Mouse (Mus musculus) retina, adult 2 months (tissue): ENCODE data around the gene Bpifc.

ENCODE experiments used
- DNase-seq: peaks from one replicate; pipeline ENCODE4 v3.0.0-alpha.2; 2012; ENCODE audit warnings: low read depth, low spot score

Bpifc gene

DNA sequence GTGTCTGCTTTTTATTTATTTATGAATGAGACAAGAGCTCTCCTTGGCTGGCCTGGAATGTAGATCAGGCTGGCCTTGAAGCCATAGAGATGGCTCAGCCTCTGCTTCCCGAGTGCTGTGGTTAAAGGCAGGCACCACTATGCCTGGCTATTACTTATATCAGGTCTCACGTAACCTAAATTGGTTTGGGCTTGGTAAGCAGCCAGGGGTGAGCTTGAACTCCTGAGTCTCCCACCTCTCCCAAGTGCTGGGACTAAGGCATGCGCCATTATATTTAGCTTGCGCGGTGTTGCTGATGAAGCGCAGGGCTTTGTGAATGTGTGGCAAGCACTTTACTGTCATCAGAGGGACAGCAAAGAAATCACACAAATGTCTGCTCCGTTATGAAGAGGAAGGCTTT lies 6.1 kb upstream of the Bpifc start:
- no peak for DNase-seq

DNA sequence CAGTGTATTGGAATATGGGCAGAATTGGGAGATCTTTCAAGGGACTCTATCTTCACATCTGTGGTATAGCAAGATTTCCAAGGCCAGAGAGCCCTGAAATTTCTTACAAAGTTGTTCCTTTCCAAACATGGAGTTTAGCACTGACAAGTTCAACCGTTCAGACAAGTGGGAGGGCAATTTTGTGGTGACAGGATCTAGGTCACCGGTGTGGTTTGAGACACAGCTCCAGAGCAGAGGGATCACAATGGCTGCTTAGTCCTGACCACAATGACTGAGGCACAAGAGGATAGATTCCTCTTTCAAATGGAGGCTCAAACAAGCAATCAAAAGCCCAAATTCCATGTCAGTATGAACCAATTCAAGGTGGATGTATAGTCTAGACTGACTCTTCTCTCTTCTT lies 523 bp downstream of the Bpifc start:
- DNase-seq: no peak

DNA sequence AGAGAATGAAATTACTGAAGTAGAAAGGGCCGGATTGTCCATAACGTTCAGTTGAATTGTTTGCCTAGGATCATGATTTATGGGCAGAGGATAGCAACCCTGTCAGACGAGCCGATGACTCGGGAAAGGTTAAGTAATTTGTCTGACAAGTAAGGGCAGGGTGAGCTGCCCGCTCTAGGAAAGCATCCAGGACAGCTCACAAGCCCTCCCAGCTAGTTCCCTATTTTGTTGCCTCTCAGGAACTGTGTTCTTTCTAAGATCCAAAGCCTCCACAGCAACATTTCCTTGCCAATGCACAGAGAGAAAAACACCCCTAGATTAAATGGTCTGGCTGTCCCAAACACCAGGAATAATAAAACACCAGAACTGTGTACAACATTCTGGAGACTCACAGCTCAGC lies 1.1 kb downstream of the Bpifc start:
- no peak for DNase-seq

DNA sequence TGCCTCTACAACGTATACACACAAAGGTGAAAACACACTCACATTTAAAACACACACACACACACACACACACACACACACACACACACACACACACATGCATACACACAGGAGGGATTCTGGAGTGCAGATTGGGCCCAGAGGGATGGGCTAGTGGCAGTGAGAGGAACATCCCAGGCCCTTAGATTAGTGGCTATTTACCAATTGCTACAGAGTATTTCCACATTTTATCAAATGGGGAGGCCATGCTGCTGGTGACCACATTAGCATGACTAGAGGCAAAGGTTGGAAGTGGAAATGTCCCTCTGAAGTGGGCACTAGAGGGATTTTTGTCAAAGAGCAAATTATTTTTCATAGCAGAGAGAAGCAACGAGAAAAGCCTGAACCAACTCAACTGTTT lies 2.0 kb downstream of the Bpifc start:
- no peak for DNase-seq

DNA sequence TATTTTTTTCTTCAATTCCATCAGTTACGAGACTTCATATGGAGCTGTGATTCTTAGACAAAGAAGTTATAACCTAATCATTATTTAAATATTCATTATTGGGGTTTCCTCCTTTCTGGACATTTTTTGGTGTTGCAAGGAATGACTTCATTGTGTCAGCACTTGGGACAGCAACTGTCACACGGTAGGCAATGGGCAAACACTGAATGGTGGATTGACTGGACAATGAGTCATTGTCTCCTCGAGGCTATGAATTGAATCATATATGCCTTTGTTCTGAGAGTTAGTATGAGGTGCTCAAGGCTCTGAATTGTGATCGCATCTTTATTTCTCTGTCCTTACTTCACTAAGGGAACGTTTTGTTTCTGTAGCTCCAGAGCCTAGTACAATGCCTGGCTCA lies 5.2 kb downstream of the Bpifc start:
- no peak for DNase-seq

DNA sequence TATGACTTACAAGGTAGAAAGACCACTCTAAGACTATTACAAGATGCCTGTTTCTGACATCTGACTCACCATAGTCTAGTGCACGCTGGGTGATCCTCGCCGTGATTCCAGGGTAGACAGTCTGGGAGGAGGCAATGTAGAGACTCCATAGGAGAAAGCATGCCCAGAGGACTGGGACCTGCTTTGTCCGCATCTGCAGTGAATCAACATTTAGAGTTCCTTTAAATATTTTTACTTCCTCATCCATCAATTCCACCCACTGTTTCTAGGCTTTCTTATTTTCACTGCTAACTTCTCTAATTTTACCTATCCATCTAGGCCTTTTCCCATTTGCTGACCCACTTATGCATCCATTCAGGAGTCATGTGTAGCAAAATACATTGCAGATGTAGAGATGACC lies 11.2 kb downstream of the Bpifc start:
- DNase-seq: no peak

DNA sequence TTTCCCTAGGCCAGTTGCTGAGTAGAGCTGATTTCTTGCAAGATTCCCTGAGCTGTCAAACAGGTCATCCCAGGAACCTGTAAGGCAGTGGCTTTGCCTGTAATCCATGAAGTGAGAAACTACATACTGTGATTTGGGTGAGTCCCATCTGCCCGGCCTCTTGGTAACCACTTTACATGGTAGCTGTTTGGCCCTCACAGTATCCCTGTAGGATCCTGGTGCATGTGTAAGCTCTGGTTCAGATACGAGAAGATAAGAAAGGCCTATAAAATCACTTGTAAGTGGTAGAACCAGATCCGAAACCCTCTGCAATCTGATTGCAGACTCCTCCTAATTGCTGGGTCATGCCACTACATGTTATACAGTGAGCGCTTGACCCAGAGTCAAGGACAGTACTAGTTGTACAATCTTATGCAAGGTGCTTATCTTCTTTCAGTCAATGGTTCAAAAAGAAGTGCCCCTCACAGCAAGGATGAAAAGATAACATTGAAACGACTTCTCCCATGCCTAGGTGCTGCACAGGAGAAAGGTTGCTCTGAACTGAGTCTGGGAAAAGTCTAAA lies 17.1 kb downstream of the Bpifc start:
- no peak for DNase-seq

DNA sequence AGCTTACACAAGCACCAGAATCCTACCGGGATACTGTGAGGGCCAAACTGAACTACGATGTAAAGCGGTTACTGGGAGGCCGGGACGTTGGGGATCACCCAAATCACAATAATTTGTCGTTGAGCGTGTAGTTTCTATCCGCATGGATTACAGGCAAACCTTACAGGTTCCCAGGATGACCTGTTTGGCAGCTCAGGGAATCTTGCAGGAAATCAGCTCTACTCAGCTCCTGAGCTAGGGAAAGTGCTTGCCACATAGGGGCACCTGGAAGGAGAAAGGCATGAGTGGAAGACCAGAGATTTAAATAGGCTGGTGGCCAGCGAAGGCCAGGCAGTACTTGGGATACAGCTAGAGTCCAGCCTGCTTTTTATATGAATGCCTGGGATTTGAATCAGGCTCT lies 17.9 kb downstream of the Bpifc start:
- no peak for DNase-seq

DNA sequence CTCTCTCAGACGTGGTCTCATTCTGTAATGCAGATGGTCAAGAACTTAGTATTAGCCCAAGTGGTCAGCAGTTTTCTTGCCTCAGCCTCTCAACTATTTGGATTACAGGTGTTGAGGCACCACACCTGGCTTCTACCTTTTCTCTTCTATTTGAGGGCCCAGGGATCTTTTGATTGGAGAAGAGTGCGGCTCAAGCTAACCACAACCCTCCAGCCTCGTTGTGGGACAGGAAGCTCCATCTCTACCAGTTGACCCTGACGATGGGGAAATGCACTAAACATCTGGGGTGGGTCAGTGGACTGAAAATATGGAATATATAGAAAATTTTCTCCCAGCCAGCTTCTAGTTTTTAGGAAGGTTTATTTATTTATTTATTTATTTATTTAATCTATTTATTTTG lies 19.3 kb downstream of the Bpifc start:
- DNase-seq: no peak

DNA sequence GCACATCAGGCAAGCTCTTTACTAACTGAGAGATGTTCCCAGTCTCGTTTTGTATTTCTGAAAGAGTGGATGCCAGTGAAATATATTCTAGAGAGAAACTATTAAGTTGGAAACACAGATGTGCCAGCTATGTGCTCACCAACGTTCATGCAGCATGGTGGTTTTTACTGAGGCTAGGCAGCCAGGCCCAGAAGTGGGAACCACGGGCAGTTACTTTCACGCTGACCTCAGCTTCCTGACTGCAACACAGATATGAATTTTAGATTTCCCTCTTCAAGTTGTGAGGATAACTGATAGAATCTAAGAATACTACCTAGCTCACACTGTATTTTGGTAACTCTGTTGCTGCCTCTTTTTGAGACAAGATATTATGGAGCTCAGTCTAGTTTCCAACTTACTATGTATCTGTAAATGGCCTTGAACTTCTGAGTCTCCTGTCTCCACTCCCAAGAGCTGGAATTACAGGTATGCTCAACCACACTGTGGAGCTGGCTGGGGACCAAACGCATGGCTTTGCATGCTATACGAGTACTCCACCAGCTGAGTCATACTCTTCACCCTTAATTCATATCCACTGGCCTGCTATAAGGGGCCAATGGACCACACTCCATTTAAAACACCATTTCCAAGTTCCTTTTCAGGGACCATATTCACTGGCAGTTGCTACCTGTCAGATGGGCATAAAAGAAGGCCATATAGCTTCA lies 22.1 kb downstream of the Bpifc start:
- DNase-seq: no peak

DNA sequence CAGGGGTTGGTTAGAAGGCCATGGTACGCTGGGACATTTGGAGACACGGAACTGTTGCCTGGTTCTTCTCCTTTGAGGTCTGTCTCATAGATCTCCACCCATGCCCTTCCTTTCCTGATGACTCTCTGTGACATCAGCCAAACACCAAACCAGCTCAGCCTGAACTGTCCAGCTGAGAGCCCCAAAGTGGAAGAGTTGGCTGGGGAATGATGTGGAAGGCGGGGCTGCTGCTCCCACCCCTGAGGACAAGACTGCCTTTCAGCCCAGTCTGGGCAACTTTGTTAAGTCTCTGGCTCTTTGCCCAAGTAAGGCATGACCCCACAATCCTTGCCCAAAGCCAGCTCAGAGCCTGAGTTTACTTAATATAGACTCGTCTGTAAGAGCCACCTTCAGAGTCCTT lies 38.8 kb downstream of the Bpifc start:
- no peak for DNase-seq

DNA sequence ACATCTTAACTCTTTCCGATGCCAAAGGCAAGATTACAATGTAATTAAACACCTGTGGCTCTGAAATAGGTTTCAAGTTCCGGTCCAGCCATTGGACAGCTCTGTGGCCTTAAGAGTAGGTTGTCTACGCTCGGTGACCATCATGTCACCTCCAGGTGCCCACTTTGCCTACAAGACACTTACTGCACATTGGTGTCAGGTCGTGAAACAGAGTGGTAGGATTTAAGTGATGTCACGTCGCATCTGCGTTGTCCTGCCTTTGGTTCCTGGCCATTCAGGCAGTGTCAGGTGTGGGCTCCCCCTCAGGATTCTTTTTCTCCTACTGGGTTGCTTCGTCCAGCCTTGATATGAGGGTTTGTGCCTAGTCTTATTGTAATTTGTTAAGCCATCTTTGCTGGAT lies 39.9 kb downstream of the Bpifc start:
- DNase-seq: no peak

DNA sequence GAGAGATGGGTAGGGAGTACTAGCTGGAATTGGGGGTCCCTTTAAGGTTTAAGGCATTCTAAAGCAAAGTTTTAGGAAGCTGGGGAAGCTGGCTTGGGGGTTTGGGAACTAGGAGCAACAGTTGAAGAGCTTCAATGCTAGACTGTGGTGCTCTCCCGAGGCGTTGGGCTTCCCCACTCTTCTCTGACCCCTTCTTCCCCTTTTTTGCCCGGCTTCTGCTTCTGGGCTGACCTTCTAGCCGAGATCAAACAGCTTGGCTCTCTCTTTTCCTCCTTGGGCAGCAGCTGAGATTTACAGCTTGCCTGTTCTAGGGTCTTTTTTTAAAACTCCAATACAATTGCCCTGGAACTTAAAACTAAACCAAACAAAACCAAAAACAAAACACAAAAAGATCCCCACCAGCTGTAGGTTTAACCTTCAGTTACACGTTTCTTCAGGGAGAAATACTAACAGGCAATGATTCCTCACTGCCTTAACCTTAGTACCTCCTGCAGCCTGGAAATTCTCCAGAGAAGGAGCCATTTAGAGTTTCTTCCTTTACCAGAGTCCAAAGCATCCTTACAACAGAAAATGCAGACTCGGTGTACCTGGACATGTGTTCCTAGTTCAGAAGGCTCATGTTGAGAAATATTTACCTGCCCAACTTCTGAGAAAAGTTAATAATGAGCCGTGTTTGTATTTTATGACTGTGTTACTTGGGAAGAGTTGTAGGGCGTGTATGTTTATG lies 41.6 kb downstream of the Bpifc start:
- DNase-seq: no peak

DNA sequence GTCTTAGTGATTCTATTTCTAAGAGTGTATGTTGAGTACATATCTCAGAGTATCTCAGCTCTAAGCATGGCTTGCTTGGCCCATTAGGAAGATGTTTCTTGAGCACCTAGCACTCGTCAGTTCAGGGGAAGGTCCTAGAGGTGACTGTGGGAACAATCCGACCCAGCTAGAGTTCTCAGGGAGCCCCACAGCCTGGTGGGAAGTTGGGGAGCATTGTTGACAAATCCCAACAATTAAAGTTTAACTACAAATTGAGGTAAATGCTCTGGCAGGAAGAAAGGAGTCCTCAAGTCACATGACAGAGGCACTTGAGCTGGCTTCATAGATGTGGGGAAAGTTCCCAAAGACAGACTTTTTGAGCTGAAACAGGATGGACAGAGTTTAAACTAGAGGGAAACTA lies 43.0 kb downstream of the Bpifc start:
- no peak for DNase-seq

DNA sequence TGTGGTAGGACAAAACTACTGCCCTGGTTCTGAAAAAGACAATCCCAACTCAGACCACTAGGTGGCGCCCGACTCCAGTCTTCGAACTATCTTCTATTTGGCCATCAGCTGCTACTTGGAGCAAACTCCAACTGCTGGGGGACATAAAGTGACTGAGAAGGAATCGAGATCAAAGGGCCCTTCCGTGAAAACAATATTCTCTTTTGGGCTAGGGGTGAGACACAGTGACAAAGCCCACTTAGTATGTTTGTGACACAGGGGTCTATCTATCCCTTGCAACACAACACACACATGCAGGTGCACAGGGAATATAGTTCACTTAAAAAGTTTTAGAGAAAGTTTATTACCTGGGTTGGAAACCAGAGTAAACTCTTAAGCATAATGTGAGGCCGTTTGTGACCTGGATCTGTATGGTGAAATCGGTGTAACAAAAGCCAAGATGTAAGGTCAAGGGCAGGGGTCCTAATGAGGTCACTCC lies 43.5 kb downstream of the Bpifc start:
- peak; percentile 26 for DNase-seq

DNA sequence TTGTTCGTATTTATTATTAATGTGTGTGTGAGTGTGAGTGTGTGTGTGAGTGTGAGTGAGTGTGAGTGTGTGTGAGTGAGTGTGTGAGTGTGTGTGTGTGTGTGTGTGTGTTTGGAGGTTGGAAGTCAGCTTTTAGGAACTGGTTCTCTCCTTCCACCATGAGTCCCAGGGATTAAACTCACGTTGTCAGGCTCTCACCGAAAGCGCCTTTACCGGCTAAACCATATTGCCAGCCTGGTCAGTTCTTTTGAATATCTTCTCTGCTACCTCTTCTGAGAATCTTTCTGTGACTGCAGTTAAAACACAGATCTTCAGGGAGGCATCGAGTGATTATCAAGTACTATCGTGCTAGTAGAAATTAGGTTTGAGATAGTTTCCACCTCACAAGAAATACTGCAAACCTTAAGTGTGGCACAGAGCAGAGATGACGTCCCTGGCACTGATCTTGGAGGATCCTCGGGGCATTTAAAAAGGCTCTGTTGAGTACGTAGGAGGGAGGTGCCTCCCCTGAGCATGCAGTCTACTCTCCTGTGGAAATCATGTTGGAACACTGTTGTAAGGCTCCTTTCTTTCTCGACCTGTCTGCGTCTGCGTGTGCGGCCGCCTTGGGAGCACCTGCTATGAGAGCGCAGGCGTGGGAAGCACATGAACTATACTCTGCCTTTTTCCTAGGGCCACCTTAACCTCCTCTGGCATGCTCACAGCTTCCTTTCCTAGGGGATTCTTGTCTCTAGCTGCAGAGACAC lies 44.1 kb downstream of the Bpifc start:
- no peak for DNase-seq

DNA sequence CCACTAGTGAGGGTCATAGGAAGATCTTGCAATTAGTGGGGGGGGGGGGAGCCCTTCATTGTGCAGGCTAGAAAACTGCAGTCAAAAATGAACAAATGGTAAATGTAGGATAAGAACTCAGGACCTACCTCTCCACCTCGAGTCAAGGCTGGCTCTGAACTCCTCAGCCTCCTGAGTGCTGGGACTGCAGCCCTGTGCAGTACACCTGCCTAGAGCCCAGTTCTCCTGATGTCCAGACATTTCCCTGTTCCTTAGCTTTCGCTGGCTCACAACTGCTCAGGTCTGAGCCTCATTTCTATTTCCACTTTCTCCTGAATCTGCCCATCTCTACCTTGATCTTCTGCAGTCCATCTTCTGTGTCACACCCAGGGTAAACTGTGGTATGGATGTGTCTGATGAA lies 45.2 kb downstream of the Bpifc start:
- no peak for DNase-seq

DNA sequence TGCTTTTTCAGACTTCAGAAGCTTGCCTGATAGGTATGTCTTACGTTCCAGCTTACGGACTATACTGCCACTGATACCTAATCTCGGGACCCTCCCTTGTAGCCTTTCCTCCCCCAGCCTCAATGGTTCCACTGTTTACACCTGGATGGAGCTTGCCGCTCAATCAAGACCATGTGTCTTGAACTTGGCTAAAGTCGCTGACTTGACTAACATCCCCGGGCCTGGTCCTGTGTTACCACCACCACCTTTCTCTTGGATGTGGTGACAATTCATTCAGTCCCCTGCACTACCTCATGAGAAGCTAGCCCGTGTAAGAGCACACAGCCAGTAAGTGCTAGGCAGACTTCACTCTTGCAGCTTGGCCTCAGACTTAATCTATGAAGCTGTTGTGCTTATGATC lies 47.4 kb downstream of the Bpifc start:
- DNase-seq: no peak

DNA sequence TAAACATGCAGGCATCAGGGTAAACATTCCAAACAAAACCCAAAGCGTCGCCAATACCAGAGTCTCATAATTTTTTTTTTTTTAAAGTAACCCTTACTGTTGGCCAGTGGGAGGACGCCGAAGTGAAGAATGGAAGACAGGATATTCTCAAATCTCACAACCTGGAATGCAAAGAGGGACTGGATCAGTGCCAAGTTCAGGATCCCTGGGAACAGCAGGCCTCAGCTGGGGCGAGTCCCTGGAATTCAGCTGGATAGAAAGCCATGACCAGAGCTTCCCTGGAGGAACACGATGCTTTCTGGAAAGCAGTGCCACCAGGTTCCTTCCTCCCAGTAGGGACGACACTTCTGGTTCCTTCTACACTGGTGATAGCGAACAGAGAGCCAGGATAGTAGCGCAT lies 48.8 kb downstream of the Bpifc start:
- DNase-seq: no peak

DNA sequence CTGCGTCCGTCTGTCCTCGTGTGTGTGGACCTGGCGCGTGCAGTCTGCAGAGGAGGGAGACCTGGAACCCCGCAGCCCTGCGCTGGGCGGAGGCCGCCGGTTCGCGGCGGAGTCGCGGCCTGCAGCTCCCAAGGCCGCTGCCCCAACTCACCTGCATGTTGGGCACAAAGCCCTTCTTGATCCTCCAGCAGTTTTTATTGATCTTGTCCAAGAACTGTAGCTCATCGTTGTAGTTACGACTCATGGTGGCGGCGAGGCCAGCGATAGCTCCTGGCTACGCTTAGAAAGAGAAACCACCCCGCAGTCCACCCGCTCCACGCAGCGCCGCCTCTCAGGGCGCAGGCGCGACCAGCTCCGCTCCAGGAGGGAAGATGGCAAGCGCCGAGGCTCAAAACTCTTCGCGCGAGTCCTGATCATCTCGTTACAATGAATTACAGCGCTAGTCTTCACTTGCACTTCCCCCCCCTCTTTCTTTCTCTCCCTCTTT lies 54.2 kb downstream of the Bpifc start, which contains the start of gene Rtcb:
Gene Rtcb, minus strand, starts transcription at position 360 of the 487 bp plus-strand sequence.
- DNase-seq: peak; percentile 95

DNA sequence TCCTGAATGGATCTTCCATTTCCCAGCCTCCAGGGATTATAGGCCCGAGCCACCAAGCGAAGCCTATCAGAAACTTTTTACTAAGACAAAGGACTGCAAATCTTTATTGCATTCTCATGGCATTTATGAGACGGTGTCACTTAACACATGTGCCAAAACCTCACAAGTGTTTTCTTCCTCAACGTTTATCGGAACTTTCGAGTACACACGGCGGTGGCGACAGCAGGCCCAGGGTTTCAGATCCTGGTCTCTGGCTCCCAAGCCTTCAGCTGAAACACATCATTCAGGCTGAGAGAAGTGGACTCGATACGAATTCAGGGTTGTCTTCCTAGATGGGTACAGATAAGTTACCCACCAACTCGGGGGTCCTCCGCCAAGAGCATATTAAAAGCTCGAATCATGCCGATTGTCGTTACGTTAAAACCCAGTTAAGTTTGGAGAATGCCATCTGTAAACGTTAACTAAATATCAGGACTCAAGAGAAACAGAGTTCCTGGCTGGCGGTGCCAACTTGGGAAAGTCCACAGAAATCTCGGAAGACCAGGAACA lies 54.8 kb downstream of the Bpifc start:
- no peak for DNase-seq

DNA sequence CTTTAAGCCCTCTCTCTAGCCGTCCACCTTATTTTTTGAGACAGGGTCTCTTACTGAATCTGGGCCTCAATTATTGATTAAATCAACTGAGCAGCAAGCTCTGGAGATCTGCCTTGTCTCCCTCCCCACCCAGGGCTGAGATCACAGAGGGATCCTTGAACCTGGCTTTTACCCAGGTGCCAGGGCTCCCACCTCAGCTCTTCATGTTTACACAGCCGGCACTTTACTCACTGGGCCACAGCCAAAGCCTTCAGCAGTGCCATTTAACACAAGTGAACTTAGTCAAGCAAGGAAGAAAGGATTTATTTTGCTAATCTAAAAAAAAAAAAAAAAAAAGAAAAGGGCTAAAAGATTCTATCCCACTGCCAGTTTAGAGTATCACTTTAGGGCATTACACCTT lies 57.3 kb downstream of the Bpifc start:
- no peak for DNase-seq
